Mouse (Mus musculus): Measurements from ENCODE around the gene 6430628N08Rik. TPM values are rescaled to one million over a fixed set of nuclear protein-coding genes. Genes with fewer than 3 reads are reported as not detected.

The 6430628N08Rik gene
- total and polyA plus RNA-seq, 3 experiments = not detected

DNA sequence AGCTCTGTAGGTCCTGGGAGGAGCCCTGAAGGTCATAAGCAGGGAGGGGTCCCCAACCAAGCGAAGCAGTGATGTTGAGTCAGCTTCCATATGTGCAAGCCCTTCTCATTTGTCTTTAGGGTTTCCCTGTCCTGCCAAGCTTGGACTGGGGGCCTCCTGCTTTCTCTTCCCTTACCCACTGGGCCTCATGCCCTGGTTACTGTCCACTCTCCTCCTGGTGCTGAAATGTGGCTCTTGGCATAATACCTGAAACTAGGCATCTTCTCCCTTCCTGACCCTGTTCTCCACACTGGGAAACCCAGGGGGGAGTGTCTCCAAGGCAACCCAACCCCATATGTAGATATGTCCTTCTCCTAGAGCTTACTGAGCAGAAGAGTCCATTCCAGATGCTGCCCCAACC lies 3.6 kb upstream of the 6430628N08Rik start:
- Histone ChIP-seq H3K79me2 (replicated peaks; ENCODE audit: control insufficient read depth, extremely low read depth, insufficient read depth, poor library complexity, severe bottlenecking) (no peaks in the 10 kb centered on the region), H3K9ac (ENCODE audit: insufficient read depth, low read depth) (no peak overlapping the region), H3K4me2 (ENCODE audit: insufficient read depth, low read depth, poor library complexity, severe bottlenecking) (no peak overlapping the region), H3K36me3 (replicated peaks in 1 of 2; ENCODE audit: control insufficient read depth in 1 of 2, insufficient read depth in 1 of 2, low read length in 1 of 2) (no peaks in the 10 kb centered on the region), H3K27me3 (replicated peaks) (peaks cover 69% of the 10 kb centered on the region), H3K27ac (ENCODE audit: insufficient read depth, low read depth) (no peak overlapping the region), H3K4me3 (replicated peaks in 1 of 3; ENCODE audit: low read depth in 2 of 3, low read length in 2 of 3, poor library complexity in 1 of 3) (no peak overlapping the region), H3K9me3 (replicated peaks; ENCODE audit: low read length) (no peaks in the 10 kb centered on the region), H3K4me1 (ENCODE audit: control insufficient read depth in 1 of 2, insufficient read depth in 2 of 2) (no peaks in the 10 kb centered on the region; a peak in 1 of 4 replicates)
- DNase-seq (ENCODE audit: extremely low read depth) = no peak
- in situ Hi-C loops (cut with MboI; ENCODE audit: low pct_ligation_motif_present, low pct_unique_long_range_greater_than_20kb, low sequenced_read_pairs) (no loop called here), dilution Hi-C loops (cut with MboI; ENCODE audit: extremely low pct_ligation_motif_present, extremely low pct_unique_long_range_greater_than_20kb, low sequenced_read_pairs) (no loop called here)
- TF ChIP-seq MAX (IDR thresholded peaks at IDR 0.05; ENCODE audit: low read length) (no peak), MEF2A (IDR thresholded peaks at IDR 0.05; ENCODE audit: borderline replicate concordance, low read depth, low read length) (no peak), MYC (IDR thresholded peaks at IDR 0.05; ENCODE audit: low read depth, low read length) (no peak), KAT2A (IDR thresholded peaks at IDR 0.05; ENCODE audit: insufficient replicate concordance, low read length) (no peak), ELF1 (IDR thresholded peaks at IDR 0.05; ENCODE audit: low read depth, low read length) (no peak), PAX5 (IDR thresholded peaks at IDR 0.05; ENCODE audit: low read length) (no peak), ZMIZ1 (IDR thresholded peaks at IDR 0.05; ENCODE audit: low read depth, low read length) (no peak), CHD1 (IDR thresholded peaks at IDR 0.05; ENCODE audit: low read depth, low read length) (no peak), MAFK (IDR thresholded peaks at IDR 0.05; ENCODE audit: insufficient replicate concordance, low read length) (no peak), JUN (IDR thresholded peaks at IDR 0.05; ENCODE audit: insufficient read depth, low read depth, low read length) (no peak), CHD2 (IDR thresholded peaks at IDR 0.05; ENCODE audit: low read length) (no peak), JUND (conservative IDR thresholded peaks at IDR 0.05; ENCODE audit: low read depth, low read length) (no peak), ZNF384 (IDR thresholded peaks at IDR 0.05; ENCODE audit: low read depth, low read length) (no peak), EP300 (IDR thresholded peaks at IDR 0.05; ENCODE audit: low read length) (no peak), BHLHE40 (IDR thresholded peaks at IDR 0.05; ENCODE audit: low read depth, low read length) (no peak), SIN3A (IDR thresholded peaks at IDR 0.05; ENCODE audit: low read length) (no peak), CTCF (conservative IDR thresholded peaks at IDR 0.05 in 1 of 2, IDR thresholded peaks at IDR 0.05 in 1 of 2; ENCODE audit: low read depth in 2 of 2, low read length in 2 of 2) (no peak)

DNA sequence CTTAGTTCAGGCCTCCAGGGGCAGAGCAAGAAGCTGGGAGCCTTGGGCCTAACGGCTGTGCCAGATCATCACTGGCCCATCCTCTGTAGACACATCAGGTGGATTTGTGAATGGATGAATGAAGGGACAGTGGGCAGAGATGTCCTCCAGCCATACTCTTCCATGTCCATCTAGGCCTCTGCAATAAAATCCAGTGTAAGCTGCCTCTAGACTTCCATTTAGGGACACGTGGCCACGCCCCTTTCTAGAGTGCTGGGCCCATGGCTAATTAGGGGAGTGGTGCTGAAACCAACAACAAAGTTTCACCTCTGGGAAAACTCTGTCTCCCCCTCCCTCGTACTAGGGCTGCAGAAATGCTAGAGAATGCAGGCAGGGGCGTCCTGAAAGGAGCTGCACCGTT lies 399 bp upstream of the 6430628N08Rik start:
- Histone ChIP-seq H3K9me3 (replicated peaks; ENCODE audit: low read length) (no peaks in the 10 kb centered on the region), H3K79me2 (replicated peaks; ENCODE audit: control insufficient read depth, extremely low read depth, insufficient read depth, poor library complexity, severe bottlenecking) (no peaks in the 10 kb centered on the region), H3K9ac (ENCODE audit: insufficient read depth, low read depth) (no peak overlapping the region), H3K4me2 (ENCODE audit: insufficient read depth, low read depth, poor library complexity, severe bottlenecking) (no peak overlapping the region), H3K4me1 (ENCODE audit: control insufficient read depth in 1 of 2, insufficient read depth in 2 of 2) (no peaks in the 10 kb centered on the region; a peak in 1 of 4 replicates), H3K4me3 (replicated peaks in 1 of 3; ENCODE audit: low read depth in 2 of 3, low read length in 2 of 3, poor library complexity in 1 of 3) (no peak overlapping the region), H3K36me3 (replicated peaks in 1 of 2; ENCODE audit: control insufficient read depth in 1 of 2, insufficient read depth in 1 of 2, low read length in 1 of 2) (no peaks in the 10 kb centered on the region), H3K27ac (ENCODE audit: insufficient read depth, low read depth) (no peak overlapping the region), H3K27me3 (replicated peaks) (peaks cover 75% of the 10 kb centered on the region)
- TF ChIP-seq ZC3H11A (IDR thresholded peaks at IDR 0.05; ENCODE audit: low read depth, low read length) = no peak
- TF ChIP-seq UBTF (IDR thresholded peaks at IDR 0.05; ENCODE audit: low read depth, low read length) = no peak
- TF ChIP-seq GABPA (IDR thresholded peaks at IDR 0.05; ENCODE audit: insufficient replicate concordance, low read depth, low read length) = no peak
- TF ChIP-seq POLR2AphosphoS2 (IDR thresholded peaks at IDR 0.05; ENCODE audit: low read depth, low read length) = no peak
- no peak for TF ChIP-seq CHD1 (IDR thresholded peaks at IDR 0.05; ENCODE audit: low read depth, low read length)
- TF ChIP-seq MEF2A (IDR thresholded peaks at IDR 0.05; ENCODE audit: borderline replicate concordance, low read depth, low read length) = no peak
- no peak for TF ChIP-seq CTCF (conservative IDR thresholded peaks at IDR 0.05 in 1 of 2, IDR thresholded peaks at IDR 0.05 in 1 of 2; ENCODE audit: low read depth in 2 of 2, low read length in 2 of 2)
- no peak for TF ChIP-seq ZKSCAN1 (IDR thresholded peaks at IDR 0.05; ENCODE audit: borderline replicate concordance, low read depth, low read length)
- no peak for TF ChIP-seq JUND (conservative IDR thresholded peaks at IDR 0.05; ENCODE audit: low read depth, low read length)
- no peak for TF ChIP-seq USF2 (conservative IDR thresholded peaks at IDR 0.05; ENCODE audit: low read depth, low read length)
- TF ChIP-seq TBP (conservative IDR thresholded peaks at IDR 0.05; ENCODE audit: low read depth, low read length) = no peak
- TF ChIP-seq POLR2A (IDR thresholded peaks at IDR 0.05; ENCODE audit: low read depth, low read length) = no peak
- TF ChIP-seq NELFE (IDR thresholded peaks at IDR 0.05; ENCODE audit: low read depth, low read length) = no peak
- TF ChIP-seq ETS1 (conservative IDR thresholded peaks at IDR 0.05; ENCODE audit: low read depth, low read length) = no peak
- no peak for TF ChIP-seq ELF1 (IDR thresholded peaks at IDR 0.05; ENCODE audit: low read depth, low read length)
- TF ChIP-seq RAD21 (IDR thresholded peaks at IDR 0.05; ENCODE audit: low read depth, low read length) = no peak
- no peak for TF ChIP-seq USF1 (IDR thresholded peaks at IDR 0.05; ENCODE audit: low read depth, low read length)
- DNase-seq (ENCODE audit: extremely low read depth) = no peak
- in situ Hi-C loops (cut with MboI; ENCODE audit: low pct_ligation_motif_present, low pct_unique_long_range_greater_than_20kb, low sequenced_read_pairs) = loop anchor here (10.0 kb wide), 1 partner anchor 155 kb away; the partner anchor contains the start of gene Efcab14
- dilution Hi-C loops (cut with MboI; ENCODE audit: extremely low pct_ligation_motif_present, extremely low pct_unique_long_range_greater_than_20kb, low sequenced_read_pairs) = no loop called here

All from CH12.LX (cell line).